Mouse (Mus musculus): ENCODE data around the gene B130006D01Rik.
"Not testable (repeated sequence)": the region's sequence is repeated elsewhere in the genome, so short reads cannot be mapped to it uniquely, and the experiment has no call there.

The B130006D01Rik gene

DNA sequence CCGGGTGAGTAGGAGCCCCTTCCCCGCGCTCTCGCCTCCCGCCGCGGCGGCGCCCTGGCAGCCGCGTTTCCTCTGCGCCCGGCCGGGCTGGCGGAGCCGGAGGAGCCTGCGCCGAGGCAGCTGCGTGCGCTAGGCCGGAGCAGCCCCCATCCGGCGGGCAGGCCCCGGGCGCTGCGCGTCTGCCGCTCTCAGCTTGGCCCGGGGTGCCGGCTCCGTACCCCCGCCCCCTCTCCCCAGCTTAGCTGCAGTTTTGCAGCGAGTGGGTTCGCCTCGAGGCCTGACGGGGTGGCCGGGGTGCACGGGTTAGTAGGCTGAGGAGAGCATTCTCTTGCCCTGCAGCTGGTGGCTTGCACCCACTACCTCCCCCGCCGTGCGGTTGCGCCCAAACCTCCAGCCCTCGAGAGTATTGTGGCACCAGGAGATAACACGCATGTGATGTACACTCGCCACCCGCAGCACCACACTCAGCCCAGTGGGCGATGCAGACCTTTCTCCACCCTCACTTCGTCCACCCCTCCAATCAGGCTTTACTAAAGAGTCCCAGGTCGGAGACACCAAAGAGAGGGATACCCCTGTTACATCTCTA, 10.1 kb upstream of the B130006D01Rik start:
- DNase-seq (ENCODE audit: low read depth, low spot score), result peak; percentile 77

DNA sequence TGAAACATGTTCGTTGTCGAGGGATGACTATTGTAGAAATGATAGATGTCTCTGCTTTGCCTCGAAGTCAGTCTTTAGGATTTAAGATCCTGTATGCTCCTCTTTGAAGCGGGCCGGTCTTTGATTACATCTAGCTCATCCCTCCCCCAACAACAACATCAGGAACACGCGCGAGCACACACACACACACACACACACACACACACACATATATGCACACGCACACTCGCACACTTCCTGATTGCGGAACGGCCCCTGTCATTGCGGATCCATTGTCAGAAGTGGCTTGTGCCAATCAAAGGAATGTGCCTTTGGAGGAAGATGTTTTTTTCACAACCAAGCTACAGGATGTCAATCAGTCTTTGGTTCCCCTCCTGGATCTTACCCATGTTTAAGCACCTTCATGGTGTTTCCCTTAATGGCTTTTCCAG, 9.6 kb upstream of the B130006D01Rik start:
- peak; percentile 65 for DNase-seq (ENCODE audit: low read depth, low spot score)

DNA sequence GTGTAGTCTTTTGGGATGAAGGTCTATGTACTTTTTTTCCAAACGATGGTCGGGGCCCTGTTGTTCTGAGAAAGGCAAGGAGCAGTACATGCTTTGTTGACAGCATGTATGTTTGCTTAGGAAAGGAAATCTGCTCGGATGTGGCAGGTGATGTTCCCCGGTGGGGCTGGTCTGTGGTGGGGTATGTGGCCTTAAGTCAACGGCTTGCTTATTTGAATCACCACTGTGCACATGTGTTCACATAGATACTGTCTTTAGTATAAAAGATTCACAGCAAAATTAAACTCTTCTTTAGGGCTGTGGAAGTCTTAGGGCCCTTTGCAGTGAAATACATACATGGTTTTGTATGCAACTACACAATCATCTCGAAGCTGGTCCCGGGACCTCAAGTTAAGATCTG, 9.0 kb upstream of the B130006D01Rik start:
- DNase-seq (ENCODE audit: low read depth, low spot score), result peak; percentile 33

DNA sequence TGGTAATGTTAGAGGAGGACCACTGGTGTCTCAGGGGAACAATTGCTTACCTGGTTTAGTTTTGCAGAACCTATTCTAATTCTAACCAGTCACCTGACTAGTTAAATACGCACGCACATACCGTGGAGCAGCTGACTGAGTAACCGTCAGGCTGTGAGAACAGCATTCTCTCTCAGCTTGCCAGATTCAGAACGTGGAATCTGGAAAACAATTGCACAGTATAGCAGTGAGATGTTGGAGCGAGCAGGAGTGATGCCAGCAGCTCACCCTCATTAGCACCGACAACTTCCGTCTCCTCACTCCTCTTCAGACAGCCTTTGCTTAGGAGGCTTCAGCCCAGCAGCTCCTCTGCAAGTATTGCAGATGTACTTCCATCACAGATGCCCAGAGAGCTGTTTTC, 7.3 kb upstream of the B130006D01Rik start:
- DNase-seq (ENCODE audit: low read depth, low spot score), result no peak

DNA sequence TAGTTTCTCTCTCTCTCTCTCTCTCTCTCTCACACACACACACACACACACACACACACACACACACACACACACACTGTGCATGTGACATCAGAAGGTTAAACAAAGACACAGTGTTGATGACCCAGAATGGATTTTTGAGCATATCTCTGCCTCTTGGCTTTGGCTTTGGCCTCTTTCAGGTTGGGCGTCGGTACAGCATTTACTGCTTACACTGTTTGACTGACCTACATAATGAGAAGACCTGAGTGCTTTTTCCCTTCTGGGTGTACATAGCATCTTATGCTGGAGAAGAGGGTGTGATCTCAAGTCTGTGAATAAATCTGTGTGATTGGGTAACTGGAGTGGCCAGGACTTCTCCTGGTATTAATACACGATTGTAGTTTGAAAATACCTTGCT, 4.0 kb upstream of the B130006D01Rik start:
- DNase-seq (ENCODE audit: low read depth, low spot score), result no peak

DNA sequence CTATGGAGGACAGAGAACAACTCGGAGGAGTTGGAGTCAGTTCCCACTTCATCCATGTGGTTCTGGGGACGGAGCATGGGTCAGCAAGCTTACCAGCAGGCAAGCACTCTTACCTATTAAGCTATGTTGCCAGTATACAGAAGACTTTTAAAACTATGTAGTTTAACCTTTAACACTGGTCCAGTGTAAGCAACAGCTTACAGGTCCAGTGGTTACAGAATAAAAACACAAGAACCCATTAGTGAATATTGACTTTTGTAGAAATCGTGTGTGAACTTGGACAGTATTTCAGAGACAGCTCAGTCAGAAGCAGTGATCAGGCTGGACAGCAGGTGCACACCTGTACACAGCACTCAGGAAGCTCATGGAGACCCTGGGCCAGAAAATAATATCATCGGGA, 1.1 kb downstream of the B130006D01Rik start:
- DNase-seq (ENCODE audit: low read depth, low spot score), result no peak

DNA sequence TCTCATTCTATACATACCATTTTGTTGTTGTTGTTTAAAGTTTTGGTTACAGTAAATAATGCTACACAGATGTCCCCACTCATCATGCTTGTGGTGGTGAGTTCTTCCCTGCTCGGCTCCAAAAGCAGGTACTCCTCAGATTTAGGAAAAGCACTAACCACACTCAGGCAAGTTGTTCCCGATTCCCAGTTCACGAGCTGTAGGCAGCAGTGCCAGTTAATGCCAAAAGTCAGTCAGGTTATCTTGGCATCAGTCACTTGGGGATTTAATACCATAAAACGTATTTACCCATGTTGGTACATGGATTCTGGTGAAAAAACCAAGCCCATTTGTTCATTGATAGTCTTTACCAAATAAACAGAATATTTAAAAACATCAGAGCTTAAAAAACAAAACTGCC, 2.8 kb downstream of the B130006D01Rik start:
- no peak for DNase-seq (ENCODE audit: low read depth, low spot score)

DNA sequence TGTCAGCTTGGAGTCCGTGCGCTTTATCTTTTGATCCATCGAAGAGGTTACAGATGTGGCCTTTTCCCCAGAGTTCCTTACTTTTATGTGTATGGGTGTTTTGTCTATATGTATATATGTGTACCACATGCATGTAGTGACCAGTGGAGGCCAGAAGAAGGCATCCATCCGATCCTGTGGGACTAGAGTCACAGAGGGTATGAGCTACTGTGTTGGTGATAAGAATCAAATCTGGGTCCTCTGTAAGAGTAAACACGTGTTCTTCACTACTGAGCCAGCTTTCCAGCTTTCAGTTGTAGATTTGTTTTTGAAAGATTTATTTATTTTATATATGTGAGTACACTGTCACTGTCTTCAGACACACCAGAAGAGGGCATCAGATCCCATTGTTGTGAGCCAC, 4.6 kb downstream of the B130006D01Rik start:
- DNase-seq (ENCODE audit: low read depth, low spot score), result no peak

DNA sequence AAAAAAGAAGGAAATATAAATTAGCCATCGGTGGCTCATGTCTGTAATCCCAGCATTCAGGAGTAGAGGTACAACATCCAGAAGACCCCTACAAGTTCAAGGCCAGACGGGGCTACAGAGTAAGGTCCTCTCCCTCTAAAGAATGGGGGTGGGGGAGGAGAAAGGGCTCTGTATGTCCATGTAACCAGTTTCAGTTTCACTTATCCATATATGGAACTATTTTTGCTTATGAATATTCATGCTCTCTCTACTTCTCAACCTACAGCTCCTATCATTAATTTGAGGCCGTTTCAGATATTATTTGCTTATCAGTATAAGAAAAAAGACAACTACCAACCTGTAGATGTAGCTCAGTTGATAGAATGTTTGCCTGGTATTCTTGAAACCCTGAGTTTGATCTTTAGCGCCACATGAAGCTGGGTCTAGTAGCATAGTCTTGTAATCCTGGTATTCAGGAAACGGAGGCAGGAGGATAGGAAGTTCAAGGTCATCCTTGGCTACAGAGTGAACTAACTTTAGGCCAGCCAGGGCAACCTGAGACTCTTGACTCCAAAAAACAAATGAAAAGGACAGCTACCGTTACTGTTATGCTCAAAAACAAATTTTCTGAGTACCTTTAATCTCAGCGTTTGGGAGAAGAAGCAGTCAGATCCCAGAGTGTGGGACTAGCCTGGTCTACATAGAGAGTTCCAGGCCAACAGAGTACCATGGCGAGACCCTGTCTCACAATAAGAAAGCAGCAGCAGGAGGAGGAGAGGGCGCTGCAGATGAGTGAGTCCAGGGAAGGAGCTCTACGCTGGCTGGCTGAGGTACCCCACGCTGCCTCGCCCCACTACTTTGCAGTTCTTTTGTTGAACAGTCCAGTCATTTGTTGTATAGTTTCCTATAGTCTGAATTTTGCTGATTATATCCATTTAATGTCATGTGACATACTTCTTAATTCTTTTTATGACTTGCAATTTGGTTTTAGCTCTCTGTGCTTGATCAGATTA, 5.8 kb downstream of the B130006D01Rik start:
- DNase-seq (ENCODE audit: low read depth, low spot score), result peak; percentile 51

DNA sequence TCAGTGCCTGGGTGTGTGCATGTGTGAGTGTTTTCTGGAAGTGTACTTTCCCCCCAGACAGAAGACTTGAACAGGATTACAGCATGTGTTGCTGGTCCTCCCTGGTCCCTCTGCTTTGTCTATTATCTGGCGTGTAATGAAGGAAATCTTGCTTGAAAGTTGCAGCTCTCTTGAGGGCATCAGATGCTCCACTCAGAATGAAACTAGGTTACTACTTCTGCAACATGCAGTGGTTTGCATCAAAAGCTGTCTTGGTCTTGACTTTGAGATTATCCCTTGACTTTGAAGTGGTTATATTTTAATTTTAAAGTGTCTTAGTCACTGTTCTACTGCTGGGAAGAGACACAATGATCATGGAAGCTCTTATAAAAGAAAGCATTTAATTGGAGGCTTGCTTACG, 11.1 kb downstream of the B130006D01Rik start:
- no peak for DNase-seq (ENCODE audit: low read depth, low spot score)

DNA sequence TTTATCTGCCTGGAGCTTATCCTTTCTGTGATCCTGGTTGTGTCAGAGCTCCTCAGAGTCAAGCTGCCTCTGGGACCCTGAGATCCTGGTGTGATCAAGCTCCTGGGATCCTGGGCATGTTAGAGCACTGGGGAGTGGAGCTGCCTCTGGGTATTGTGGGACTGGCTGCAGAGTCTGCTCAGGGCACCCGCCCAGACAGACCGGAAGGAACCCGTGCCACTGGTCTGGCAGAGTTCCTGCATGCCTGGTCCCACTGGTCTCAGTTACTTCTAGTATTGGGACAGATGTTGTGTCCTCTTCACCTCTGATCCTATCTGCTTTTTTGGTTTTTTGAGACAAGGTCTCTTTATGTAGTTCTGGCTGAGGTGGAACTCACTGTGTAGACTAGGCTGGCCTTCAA, 14.4 kb downstream of the B130006D01Rik start:
- DNase-seq (ENCODE audit: low read depth, low spot score), result no peak

DNA sequence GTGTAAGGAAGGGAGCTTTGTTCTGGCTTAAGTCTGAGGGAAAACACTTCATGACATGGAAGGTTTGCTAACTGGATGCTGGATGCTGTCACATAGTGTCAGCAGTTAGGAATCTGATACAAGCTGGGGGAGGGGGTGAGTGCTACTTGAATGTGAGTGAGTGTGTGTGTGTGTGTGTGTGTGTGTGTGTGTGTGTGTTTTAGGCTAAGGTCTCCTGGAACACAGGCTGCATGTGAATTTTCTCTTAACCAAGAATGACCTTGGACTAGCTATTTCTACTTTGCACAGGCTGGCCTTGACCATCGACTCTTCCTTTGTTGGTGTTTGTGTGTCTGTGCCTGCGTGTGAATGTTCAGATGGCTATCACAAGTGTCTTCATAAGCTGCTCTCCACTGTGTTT, 21.1 kb downstream of the B130006D01Rik start:
- no peak for DNase-seq (ENCODE audit: low read depth, low spot score)

DNA sequence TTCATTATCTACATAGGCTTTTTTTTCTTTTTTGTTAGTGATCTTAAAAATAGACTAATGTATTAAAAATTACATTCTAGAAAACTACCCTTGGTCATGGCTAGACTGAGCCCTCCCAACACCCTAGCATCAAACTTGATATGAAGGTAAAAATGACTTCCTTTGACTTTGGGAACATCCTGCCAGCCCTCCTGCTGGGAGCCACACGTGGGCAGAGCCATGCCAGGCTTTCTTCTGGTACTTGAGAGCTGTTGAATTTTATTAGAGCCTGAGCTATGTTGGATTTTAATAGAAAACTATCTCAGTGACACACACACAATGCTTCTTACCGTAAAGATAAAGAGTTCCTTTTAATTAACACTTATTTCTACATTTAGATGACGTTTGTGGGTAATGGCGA, 23.4 kb downstream of the B130006D01Rik start:
- DNase-seq (ENCODE audit: low read depth, low spot score), result no peak

DNA sequence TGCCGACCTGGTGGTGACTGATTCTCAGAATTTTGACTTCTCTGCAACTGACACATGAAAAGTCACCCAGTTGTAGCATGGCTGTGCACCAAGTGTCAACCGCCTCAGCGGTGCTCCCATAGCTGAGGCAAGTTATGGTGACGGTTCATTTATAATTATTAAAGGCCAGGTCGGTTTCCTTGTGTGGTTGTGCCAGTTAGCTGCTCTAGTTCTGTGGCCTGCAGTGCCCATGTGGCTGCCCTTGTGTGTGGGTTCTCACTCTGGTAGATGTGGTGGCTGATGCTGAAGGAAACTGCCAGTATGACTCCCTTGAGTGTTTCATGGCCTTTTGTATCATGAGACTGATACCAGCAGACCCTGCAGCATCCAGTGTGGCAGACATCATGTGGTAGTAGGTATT, 24.9 kb downstream of the B130006D01Rik start:
- no peak for DNase-seq (ENCODE audit: low read depth, low spot score)

DNA sequence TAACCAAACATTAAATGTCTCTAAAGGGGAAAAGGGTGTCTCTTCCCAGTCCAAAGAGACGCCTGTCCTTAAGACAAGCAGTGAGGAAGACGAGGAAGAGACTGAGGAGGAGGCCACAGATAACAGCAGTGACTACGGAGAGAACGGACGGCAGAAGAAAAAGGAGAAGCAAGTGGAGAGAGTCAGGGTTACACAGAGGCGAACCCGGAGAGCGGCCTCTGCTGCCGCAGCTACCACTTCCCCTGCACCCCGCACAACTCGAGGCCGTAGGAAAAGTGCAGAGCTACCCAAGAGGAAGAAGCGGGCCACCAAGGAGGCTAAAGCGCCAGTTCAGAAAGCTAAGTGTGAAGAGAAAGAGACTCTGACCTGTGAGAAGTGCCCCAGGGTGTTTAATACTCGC, 26.2 kb downstream of the B130006D01Rik start:
- no peak for DNase-seq (ENCODE audit: low read depth, low spot score)

DNA sequence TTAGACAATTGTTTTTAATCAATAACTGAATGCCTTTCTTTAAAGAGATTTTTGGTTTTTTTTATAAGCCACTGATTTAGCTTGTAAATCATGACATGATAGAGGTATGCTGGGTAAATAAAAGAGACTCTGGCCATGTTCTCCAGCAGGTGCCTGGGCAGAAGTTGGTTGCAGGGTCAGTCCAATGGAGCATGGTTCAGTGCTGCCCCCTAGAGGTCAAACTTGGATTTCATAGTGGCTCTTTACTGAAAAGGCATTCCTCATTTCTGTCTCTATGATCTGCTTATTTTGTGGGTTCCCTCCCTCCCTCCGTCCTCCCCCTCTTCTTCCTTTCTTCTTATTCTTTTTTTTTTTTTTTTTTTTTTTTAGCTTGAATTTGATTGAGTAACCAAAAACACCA, 27.6 kb downstream of the B130006D01Rik start:
- DNase-seq (ENCODE audit: low read depth, low spot score), result peak; percentile 86

DNA sequence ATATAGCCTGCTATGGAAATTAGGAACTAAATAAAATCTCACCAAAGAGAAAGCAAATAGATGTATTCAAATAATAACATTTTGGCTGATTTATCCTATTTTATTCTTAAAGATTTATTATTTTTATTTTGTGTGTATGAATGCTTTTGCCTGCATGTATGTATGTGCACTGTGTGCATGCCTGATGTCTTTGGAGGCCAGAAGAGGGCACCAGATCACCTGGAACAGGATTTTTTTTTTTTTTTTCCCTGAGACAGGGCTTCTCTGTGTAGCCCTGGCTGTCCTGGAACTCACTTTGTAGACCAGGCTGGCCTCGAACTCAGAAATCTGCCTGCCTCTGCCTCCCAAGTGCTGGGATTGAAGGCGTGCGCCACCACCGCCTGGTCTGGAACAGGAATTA, 31.8 kb downstream of the B130006D01Rik start:
- DNase-seq (ENCODE audit: low read depth, low spot score), result not testable (repeated sequence)

DNA sequence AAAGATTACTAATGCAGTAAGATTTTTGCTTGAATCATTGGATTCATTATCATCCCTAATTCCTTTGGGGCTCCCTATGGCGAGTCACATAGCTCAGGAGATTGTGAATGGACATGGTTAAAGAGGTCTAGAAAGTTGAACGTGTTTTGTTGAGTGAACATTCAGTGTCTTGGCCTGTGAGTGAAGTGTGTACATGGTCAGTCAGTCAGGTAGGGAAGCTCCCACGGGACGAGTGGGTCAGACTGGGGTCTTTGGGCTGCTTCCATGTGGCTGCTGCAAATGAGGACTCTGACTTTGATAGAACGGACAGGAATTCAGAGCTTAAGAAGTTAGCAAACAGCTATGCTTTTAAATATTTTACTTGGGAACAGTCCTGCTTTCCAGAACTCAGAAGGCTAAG, 37.1 kb downstream of the B130006D01Rik start:
- no peak for DNase-seq (ENCODE audit: low read depth, low spot score)

DNA sequence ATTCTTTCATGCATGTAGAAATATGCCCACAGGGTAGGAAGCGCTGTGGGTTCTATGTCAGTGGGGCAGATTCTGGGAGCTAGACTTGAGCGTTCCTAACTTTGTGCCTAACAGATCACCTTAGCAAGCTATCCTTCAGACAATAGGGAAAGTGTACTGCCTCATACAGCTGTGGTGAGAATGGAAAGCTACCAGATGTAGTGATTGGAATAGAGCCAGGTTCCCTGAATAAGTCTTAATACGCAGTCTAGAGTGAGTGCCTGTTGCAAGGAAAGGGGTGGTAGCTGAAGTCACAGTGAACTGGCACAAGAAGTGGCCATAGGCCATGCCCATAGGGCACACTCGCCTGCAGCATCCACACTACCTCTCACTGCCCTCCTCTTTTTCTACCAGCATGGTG, 39.6 kb downstream of the B130006D01Rik start:
- DNase-seq (ENCODE audit: low read depth, low spot score), result no peak

DNA sequence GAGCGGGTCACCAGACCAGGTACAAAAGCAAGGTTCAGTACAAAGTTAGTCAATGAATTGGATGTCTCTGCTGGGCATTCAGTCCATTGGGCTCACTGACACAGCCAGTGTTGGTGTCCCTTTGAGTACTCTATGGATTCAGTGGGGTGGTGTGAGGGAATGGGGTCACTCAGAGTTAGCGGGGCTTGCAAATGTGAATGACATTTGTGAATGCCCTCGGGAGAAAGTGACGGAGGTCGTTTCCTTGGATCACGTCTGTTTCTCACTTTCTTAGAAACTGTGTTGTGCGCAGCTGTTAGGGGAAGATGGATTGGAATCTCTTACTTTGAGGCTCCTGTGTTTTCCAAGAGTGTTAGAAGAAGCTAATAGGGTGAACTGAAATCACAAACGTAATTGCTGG, 41.4 kb downstream of the B130006D01Rik start:
- no peak for DNase-seq (ENCODE audit: low read depth, low spot score)

DNA sequence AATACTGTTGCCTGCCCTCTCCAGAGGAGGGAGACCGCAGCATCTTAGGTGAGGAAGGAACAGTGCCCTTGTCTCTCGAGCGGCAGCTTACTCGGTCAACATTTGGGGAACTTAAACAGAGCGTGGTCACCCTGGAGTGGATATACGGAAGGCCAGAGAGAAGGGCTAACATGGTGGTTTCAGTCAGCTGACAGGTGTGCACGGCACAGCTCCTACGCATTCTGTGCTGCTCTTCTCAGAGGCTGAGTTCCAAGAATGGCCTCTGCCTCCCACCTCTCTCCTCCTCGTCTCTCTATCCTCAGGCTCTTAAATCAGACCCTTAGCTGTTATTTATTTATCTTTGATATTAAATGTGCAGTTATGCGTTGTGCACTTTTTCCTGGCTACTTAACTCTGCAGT, 41.9 kb downstream of the B130006D01Rik start:
- DNase-seq (ENCODE audit: low read depth, low spot score), result no peak

DNA sequence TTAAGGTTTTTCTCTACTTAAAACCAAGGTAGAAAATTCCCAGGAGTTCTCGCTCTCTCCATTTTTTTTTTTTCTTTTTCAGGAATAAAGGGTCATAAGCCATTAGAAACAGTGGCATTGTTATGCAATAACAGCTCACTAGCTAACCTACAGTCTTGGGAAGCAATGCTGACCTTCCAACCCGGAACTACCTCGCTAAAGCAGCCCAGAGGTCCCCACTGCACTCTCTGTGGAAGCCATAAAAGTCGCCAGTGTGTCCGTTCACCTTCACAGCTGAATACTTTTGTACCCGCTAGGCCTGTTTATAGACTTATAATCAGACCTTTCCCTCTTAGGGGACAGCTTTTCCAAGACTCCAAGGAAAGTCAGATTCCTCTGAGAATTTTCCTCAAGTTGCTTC, 44.9 kb downstream of the B130006D01Rik start:
- no peak for DNase-seq (ENCODE audit: low read depth, low spot score)

DNA sequence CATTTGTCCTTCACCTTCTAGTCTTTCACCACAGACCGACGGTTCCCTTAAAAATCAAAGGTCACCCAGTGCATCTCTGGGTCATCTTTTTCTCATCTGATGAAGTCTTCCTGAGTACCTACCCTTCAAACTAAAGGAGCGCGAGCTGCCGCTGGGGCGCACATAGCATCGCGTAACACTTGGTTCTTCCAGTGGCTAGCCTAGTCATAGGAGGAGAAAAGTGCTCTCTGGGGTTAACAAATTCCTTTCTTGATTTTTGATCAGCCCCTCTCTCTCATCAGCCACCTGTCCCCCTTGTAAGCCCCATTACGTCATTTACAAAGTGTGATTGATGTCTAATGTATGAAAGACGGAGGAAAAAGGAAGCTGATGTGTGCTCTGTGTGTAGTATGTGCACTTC, 45.8 kb downstream of the B130006D01Rik start:
- DNase-seq (ENCODE audit: low read depth, low spot score), result no peak

Data from CD4-positive, CD25-positive, alpha-beta regulatory T cell, adult 2 months (primary cell).